Comparison of ENCODE assay signal across 8 mouse cellular contexts in the genomic region with DNA sequence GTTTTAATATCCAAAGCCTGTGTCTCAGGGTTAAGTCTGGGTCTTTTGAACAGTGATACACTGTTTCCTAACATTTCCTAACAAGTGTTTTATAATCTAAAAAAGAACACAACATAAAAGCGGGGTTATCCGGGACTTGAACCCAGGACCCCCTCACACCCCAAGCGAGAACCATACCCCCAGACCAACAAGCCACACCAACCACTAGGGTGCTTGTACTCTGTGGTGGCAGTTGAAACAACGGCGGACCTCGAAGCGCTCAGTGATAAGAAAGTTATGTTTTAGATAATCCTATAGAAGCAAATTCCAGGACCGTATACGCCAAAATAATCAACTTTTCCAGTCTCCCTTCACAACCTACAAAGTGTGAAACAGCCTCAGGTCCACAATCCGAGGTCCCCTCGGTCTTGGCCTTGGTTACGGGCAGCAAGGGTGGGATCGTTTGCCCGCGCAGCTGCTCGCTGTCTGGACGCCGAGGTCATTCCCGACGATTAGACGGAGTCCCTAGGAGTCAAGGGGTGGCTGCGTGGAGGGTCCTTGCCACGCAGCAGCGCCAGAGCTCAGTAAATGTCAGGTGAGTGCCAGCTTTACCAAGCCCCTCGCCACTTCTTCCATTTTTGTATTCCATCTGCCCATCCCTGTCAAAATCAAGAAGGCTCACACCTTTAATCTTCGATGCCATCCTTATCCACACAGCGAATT. TPM values are rescaled to one million over a fixed set of nuclear protein-coding genes. Genes with fewer than 3 reads are reported as not detected.
DNase-seq lines count a peak whose midpoint lies in the region; ATAC-seq lines count a peak whose summit lies in the region.

No protein-coding gene starts in this region.

- peaks cover 26% of the 10 kb centered on the region for H3K4me1 ChIP-seq in lung, embryonic 15.5 days
- H3K4me1 ChIP-seq in forebrain, embryonic 10.5 days, result peaks cover 42% of the 10 kb centered on the region
- peaks cover 19% of the 10 kb centered on the region for H3K4me1 ChIP-seq in liver, embryonic 11.5 days (replicated peaks; ENCODE audit: control insufficient read depth, insufficient read depth, low read length)
- peaks cover 15% of the 10 kb centered on the region for H3K4me1 ChIP-seq in stomach, embryonic 15.5 days

- no peak for DNase-seq in lung, postnatal 36 days
- peak; percentile 61 for DNase-seq in forebrain, embryonic 10.5 days (ENCODE audit: extremely low spot score, low spot score)
- DNase-seq in liver, embryonic 11.5 days (ENCODE audit: low spot score), result peak; percentile 69
- DNase-seq in layer of hippocampus, postnatal 36 days, result no peak
- no peak for DNase-seq in kidney, postnatal 10 days
- DNase-seq in lung, adult 18-20 months, result no peak

- WGBS in lung, embryonic 15.5 days, result 3% methylated on average over 27 of the region's 27 CpGs
- WGBS in forebrain, embryonic 10.5 days, result 5% methylated on average over 27 of the region's 27 CpGs
- WGBS in liver, embryonic 11.5 days, result 5% methylated on average over 27 of the region's 27 CpGs
- 7% methylated on average over 27 of the region's 27 CpGs for WGBS in stomach, embryonic 15.5 days

- no peak overlapping the region for H3K27ac ChIP-seq in lung, embryonic 15.5 days
- H3K27ac ChIP-seq in forebrain, embryonic 10.5 days, result no peak overlapping the region
- no peak overlapping the region for H3K27ac ChIP-seq in liver, embryonic 11.5 days (ENCODE audit: low read depth, low read length)
- H3K27ac ChIP-seq in stomach, embryonic 15.5 days, result no peak overlapping the region

- ATAC-seq in lung, embryonic 15.5 days (ENCODE audit: borderline replicate concordance, extremely low read depth, low FRiP score, low TSS enrichment), result no peak
- no peak for ATAC-seq in liver, embryonic 11.5 days (replicated peaks; ENCODE audit: low FRiP score)
- ATAC-seq in stomach, embryonic 15.5 days (ENCODE audit: insufficient read depth, low FRiP score, low read depth), result no peak

- H3K9me3 ChIP-seq in lung, embryonic 15.5 days, result no peaks in the 10 kb centered on the region
- H3K9me3 ChIP-seq in forebrain, embryonic 10.5 days, result no peaks in the 10 kb centered on the region
- H3K9me3 ChIP-seq in liver, embryonic 11.5 days (ENCODE audit: control insufficient read depth, low read length), result no peaks in the 10 kb centered on the region
- no peaks in the 10 kb centered on the region for H3K9me3 ChIP-seq in stomach, embryonic 15.5 days

- H3K9ac ChIP-seq in lung, embryonic 15.5 days, result no peak overlapping the region; the same call in 1 of the 2 replicates
- H3K9ac ChIP-seq in liver, embryonic 11.5 days (ENCODE audit: low read depth, low read length), result 0 out of 2 replicates have a peak overlapping the region, but pooled peaks have one; percentile 0
- no peak overlapping the region for H3K9ac ChIP-seq in stomach, embryonic 15.5 days

- H3K36me3 ChIP-seq in lung, embryonic 15.5 days, result no peaks in the 10 kb centered on the region
- H3K36me3 ChIP-seq in forebrain, embryonic 10.5 days (replicated peaks), result no peaks in the 10 kb centered on the region
- no peaks in the 10 kb centered on the region for H3K36me3 ChIP-seq in liver, embryonic 11.5 days (ENCODE audit: control insufficient read depth, insufficient read depth, low read length)
- H3K36me3 ChIP-seq in stomach, embryonic 15.5 days, result no peaks in the 10 kb centered on the region

- peaks cover 43% of the 10 kb centered on the region for H3K27me3 ChIP-seq in lung, embryonic 15.5 days
- H3K27me3 ChIP-seq in forebrain, embryonic 10.5 days (ENCODE audit: poor library complexity, severe bottlenecking), result peaks cover 62% of the 10 kb centered on the region
- H3K27me3 ChIP-seq in liver, embryonic 11.5 days (replicated peaks; ENCODE audit: control insufficient read depth, insufficient read depth, low read length), result no peaks in the 10 kb centered on the region
- H3K27me3 ChIP-seq in stomach, embryonic 15.5 days (replicated peaks), result 0 out of 2 replicates have a peak, but pooled peaks cover 15% of the 10 kb centered on the region

- peak overlapping the region; percentile 55 for H3K4me2 ChIP-seq in lung, embryonic 15.5 days
- H3K4me2 ChIP-seq in liver, embryonic 11.5 days, result peak overlapping the region; percentile 66
- peak overlapping the region; percentile 60 for H3K4me2 ChIP-seq in stomach, embryonic 15.5 days

- H3K4me3 ChIP-seq in lung, embryonic 15.5 days, result peak overlapping the region; percentile 36
- peak overlapping the region; percentile 54 for H3K4me3 ChIP-seq in forebrain, embryonic 10.5 days
- peak overlapping the region; percentile 39 for H3K4me3 ChIP-seq in liver, embryonic 11.5 days (ENCODE audit: low read depth, low read length)
- peak overlapping the region; percentile 34 for H3K4me3 ChIP-seq in stomach, embryonic 15.5 days (replicated peaks)

RNA-seq across cellular contexts. Expression of a gene that starts 26.3 kb away (rescaled TPM):
- 20.9 and 21.5 TPM in 2 replicates for polyA plus RNA-seq in lung, embryonic 15.5 days (2015; fragmentation: Nextera tagmentation; extraction: Ambion mirVana)
- polyA plus RNA-seq in forebrain, embryonic 10.5 days (2016; fragmentation: Nextera tagmentation; extraction: Ambion mirVana), result 27.6 and 29.9 TPM in 2 replicates
- polyA plus RNA-seq in liver, embryonic 11.5 days (2014; fragmentation: Nextera tagmentation; extraction: Ambion mirVana), result 14.3 and 14.8 TPM in 2 replicates
- 16.1 and 18.8 TPM in 2 replicates for polyA plus RNA-seq in stomach, embryonic 15.5 days (2015; fragmentation: Nextera tagmentation; extraction: Ambion mirVana)
- 1 to 10 TPM; 5.6 to 7.4 TPM for total RNA-seq in layer of hippocampus, postnatal 36 days (2021)

RNA-seq across cellular contexts. Expression of a gene that starts 58.2 kb away (rescaled TPM):
- polyA plus RNA-seq in lung, embryonic 15.5 days (2015; fragmentation: Nextera tagmentation; extraction: Ambion mirVana), result not detected in 2 replicates
- not detected in 2 replicates for polyA plus RNA-seq in forebrain, embryonic 10.5 days (2016; fragmentation: Nextera tagmentation; extraction: Ambion mirVana)
- polyA plus RNA-seq in liver, embryonic 11.5 days (2014; fragmentation: Nextera tagmentation; extraction: Ambion mirVana), result not detected in 2 replicates
- not detected in 2 replicates for polyA plus RNA-seq in stomach, embryonic 15.5 days (2015; fragmentation: Nextera tagmentation; extraction: Ambion mirVana)
- not detected for total RNA-seq in layer of hippocampus, postnatal 36 days (2021)

Comparison
In these comparisons a context has a peak if more than half of its experiments do, and no peak if none do; other contexts are left out.
1. DNase-seq: peak in forebrain, embryonic 10.5 days (single experiment) and liver, embryonic 11.5 days (single experiment); none in lung, postnatal 36 days (single experiment), layer of hippocampus, postnatal 36 days (0 of 2), kidney, postnatal 10 days (single experiment) and lung, adult 18-20 months (0 of 2).
2. Peak in every context shown above with its lines, with median percentiles within 50 percentile points of each other: H3K4me2 ChIP-seq and H3K4me3 ChIP-seq.